Mouse (Mus musculus) spleen, adult 18-20 months (tissue): Measurements from ENCODE around the gene Gm10974.

Source experiments
- DNase-seq, 2 experiments: peaks; one replicate each; pipeline ENCODE4 v3.0.0; 2022; ENCODE audit warnings: mixed read lengths in 2 of 2

Gene Gm10974

DNA sequence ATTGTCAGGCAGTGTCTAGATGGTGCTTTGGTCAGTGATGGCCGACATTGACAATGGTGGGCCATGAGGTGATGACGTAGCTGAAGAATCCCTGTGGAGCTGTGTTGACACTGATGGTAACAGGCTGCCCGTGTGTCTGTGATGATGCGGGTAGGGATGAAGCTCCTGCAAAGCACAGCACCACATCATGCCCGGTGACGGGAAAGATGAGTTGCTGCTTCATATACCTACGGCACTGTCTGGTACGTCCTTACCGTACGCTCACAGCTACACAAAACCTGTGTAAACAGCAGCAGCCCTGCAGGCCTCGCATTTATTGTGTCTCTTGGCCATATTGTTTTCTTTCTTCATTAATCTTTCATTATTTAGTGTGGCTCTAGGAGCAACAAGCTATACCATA lies 1.2 kb upstream of the Gm10974 start:
- DNase-seq: no peak

- no peak for DNase-seq
Measured at GRCm38 (mm10) chr7:66365411-66365810, 294 bp upstream of the Gm10974 start.

DNA sequence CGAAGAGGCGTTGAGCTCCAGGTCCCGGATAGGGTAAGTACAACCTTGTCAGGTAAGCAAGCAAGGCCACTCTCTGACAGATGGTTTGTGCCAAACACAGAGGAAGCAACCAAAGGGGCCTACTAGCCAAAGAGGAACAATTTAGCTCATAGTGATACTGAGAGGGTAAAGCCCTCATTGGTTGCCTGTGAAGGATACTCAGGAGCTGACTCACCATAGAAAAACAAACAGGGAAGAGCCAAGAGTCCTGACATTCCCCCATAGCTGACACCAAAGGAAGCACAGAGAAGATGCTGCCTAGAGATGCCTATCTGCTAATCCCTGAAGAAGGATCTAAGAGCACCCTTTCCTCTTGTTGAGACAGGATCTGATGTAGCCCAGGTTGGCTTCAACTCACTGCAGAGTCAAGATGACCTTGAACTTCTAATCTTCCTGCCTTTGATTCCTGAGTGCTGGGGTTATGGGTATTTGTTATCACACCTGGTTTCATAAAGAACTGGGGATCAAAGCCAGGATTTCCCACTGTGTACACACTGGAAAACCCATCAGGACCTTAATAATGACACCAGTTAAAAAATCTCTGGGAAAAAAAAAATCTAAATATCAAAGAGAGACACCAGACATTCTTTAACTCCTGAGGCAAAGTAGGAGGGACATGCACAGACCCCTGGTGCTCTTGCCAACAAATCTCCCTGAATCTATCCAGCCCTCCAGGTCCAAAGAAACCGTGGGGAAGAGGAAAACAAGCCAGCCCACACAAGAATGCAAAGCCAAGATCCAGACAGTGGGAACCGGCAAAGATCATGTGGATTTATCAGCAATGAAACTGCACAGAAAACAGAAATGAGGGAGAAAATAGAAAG lies 3.6 kb downstream of the Gm10974 start:
- no peak for DNase-seq

- no peak for DNase-seq
Measured at GRCm38 (mm10) chr7:66369934-66370445, 4.3 kb downstream of the Gm10974 start.

DNA sequence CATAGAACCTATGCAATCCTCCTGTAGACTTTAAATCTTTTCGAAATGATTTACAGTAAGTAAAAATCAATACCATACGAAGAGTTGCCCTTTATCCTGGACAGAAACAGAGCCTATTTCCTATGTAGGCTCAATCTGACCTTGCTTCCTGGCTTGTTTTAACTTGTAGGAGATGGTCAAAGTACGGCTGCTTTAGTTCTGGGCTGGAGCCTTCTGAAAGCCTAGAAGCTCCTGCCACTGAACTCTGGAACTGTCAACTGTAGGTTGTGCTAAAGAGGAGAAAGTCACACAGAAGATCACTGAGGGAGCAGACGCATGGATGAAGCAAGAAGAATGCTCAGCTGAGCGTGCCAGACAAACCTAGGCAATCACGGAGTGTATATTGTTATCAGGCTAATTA lies 5.3 kb downstream of the Gm10974 start:
- DNase-seq: no peak

DNA sequence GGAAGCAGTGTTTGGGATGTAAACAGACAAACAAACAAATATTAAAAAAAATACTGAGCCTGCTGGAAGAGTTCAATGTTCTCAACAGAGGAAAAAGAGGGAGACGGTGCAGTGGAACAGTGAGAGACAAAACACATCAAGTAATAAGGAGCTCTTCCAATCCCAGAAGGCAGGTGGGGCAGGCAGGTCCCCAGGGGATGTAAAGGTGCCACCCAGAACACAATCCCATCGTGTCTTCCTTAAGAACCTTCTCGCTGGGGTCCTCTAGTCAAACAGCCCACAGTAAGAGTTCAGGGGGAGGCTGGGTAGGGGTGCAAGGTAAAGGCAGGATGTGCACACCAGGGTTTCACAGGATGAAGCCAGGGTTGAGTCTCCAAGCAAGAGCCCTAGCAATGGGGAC lies 7.7 kb downstream of the Gm10974 start:
- DNase-seq: no peak

DNA sequence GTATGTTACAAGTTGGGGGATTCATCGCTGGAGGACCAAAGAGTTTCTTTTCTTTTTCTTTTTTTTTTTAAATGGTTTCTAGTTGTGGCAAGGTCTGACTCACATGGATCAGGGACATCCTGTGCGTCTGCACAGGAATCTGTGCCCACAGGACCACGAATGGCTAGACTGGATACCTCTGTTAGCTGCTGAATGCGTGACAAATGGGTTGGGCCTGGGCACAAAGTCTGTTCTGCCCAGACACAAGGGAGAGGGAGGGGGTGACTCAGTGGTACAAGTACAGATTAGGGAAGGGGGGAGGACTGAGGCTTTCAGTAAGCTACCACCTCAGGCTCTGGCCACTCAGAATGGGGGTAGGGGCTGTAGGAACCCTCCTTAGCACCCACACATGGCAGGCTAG lies 10.0 kb downstream of the Gm10974 start:
- DNase-seq: no peak

DNA sequence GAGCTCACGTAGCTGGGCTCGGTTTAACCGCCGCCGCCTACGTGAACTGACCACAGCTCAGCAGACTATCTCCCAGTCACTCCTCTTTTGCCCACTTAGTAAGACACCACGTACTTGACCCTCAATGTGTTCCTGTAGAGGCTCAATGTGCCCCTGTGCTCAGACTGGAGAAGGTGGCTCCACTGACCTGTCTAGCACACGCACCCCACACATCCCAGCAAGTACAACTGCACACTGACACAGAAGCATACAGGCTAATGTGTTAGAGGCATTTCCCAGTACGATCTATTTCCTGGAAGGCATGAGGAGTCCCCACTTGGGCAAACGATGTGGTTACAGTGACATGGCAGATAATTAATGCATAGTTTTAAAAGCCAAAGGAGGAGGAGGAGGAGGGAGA lies 10.9 kb downstream of the Gm10974 start:
- no peak for DNase-seq

DNA sequence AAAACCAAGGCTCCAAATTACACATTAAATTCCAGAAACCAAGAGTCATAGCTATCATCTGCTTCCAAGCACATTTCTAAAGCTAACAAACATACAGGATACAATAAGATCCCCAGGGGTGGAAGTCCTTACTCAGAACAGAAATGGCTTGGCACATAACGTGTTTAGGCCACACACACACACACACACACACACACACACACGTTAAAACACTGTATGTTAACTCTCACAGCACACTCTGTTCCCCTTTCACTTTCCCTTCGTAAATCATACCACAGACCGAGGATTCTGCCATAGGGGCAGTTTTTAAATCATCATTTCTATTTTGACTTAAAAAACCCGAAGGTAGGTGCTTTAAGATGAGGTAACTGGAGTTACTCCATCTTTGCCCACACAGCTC lies 18.5 kb downstream of the Gm10974 start:
- peak in 1 of 2 experiments; percentile 25 for DNase-seq

DNA sequence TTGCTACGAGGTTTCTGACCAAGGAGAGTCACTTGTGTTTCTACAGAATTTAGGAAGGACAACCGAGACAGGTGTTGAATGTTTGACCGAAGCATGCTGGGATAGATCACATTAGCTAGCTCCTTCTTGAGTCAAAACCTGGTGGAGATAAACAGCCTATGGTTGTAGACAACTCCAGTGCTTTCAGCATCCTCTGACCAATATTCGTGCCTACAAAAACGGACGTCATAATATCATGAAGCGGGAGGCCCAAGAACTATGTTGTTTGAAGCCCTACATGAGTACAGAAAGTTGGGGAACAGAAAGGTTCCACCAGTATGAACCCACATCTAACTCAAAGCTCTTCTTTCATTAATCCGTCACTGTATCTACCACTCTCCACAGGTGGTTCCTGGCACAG lies 19.2 kb downstream of the Gm10974 start:
- no peak for DNase-seq

- no peak for DNase-seq
Measured at GRCm38 (mm10) chr7:66385826-66386225, 20.1 kb downstream of the Gm10974 start.

- no peak for DNase-seq
Measured at GRCm38 (mm10) chr7:66386411-66386810, 20.7 kb downstream of the Gm10974 start.

DNA sequence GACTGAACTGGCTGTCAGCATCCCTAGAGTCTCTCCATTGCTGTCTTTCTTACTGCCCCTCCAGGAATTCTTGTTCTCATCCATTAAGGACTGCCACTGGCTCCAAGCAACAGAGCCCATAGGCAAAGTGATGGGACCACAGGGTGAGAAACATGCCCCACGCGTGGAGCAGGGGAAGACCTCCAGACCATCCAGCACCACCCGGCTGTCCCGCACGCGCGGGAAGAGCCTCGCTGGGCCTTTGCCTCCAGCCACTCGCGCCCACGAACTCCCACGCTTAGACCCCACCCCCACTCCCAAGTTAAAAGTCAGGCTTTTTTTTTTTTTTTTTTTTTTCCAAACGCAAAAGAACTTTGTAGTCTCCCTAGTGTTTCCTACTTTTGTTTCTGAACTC lies 21.7 kb downstream of the Gm10974 start:
- DNase-seq: no peak

DNA sequence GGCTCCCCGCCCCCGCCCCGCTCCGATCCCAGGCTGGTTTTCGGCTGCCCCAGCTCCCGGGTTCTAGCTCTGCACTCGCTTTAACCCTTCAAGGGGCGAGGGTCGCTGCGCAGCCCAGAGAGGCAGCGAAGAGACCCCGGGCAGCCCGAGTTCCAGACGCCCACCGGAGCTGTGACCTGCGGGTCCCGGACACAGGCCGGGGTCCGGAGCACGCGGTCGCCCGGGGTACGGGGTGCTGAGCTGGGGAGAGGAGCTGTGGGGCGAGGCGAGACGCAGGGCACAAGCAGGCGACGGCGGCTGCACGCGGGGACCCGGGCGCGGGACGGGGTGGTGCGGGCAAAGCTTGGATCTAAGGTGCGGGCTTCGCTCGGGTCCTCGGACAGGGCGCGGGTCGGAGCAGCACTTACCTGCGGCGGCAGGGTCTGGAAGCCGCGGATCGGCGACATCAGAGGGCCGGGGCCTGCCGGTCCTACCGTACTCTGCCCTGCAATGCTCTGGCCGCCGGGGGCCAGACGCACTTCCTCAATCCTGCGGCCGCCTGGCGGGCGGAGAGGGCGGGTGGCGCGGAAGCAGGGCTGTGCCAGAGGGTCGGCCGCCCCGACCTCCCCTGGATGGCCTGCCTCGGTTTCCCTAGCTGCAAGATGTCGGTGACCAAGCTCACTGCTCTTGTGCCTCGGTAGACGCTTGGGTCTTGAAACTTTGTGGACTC lies 22.3 kb downstream of the Gm10974 start, which contains the start of gene Lrrk1:
TSS of gene Lrrk1 (minus strand) at position 538 of the 709 bp plus-strand sequence.
- DNase-seq: peak; percentile 60 to 73

DNA sequence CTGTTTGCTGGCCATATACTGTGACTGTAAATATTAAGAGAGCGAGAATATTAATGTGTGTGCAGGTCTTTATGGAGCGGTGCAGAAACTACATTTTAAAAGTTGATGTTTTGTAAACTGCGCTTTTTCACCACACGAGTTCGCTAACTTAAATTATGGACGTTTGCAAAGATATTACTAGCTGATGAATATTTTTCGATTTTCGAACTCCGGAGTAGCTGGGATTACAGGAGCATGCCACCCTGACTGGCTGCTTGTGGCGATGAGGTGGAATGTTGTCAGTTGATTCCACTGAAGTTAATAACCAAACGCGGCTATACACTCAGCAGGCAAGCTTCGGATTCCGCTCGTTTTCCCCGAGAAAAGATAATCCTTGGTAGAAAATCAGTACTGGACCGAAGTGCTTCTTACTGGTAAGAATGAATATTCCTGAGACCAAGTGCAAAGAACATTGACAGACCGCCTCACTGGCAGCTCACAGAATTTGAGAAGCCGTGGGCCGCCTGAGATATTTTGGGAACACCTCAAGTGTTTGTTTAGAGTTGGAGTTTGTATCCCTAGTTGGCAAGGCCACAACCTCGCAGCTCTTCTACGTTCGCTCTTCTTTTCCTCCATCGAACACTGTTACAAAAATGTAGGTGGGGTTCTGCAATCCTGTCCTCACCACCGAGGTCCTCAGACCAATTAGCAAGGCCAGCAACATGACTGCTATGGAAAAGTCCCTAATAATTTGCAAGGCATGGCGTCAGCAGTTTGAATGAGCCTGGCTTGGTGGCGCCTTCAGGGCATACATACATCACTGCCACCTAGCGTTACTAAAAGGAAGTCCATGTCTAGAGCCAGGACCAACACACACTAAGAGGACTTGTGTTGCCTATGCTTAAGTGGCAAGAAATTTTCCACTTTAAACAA lies 23.2 kb downstream of the Gm10974 start:
- peak in 1 of 2 experiments; percentile 46 for DNase-seq

DNA sequence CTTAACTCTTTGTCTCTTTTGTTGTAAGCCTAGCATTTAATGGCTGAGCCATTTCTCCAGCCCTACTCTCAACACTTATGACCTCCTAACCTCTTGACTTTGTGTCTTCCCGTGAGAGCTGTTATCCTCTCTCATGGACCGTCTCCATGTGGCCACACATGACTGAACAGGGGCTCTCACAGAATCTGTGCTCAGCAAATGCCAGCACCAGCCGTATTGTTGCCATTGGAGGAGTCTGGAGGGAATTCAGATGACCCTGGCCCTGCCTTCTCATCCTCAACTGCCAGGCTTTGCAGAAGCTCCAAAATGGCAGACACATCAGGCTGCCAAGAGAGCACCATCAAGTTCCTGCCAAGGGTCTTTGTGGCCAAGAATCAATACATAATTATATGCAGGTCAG lies 31.6 kb downstream of the Gm10974 start:
- no peak for DNase-seq

DNA sequence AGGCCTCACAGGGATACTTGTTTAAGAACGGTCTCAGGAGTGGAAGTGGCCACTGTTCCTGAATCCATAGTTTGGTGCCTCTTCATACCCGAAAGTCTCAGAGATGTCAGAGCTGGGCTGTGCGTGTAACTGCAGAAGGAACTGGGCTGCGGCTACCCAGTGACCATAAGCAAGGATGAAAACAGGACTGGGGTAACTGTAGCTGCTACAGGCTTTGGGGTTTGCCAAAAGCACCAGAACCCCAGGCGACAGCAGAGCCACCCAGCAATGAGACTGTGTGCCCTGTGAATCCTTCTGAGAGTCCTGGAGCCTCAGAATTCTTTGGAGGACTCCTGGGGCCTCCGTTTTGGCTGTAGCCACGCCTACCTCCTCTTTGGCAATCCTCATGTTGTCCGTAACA lies 35.9 kb downstream of the Gm10974 start:
- DNase-seq: no peak

- DNase-seq: no peak
Measured at GRCm38 (mm10) chr7:66402876-66403275, 37.2 kb downstream of the Gm10974 start.

GRCm38 (mm10) chr7:66404141-66404540 lies 38.4 kb downstream of the Gm10974 start:
- no peak for DNase-seq

- no peak for DNase-seq
Measured at GRCm38 (mm10) chr7:66404802-66405201, 39.1 kb downstream of the Gm10974 start.

DNA sequence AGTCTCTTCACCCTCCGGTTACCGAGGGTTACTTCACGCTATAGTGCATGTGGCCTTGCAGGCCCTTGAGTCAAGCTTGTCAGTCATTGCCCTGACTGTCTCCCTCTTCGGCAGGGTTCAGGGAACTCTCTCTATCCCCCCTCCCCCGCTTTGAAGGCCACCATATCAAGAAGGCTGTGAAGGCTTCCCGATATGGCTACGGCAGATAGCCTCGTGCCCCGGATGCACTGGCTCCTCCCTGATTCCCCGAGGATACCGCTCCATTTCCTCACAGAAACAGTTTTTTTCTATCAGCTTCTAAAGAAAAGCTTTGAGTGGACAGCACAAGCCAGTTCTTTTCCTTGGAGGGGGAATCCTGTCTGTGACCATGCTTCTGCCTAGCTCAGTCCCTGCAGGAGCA lies 39.8 kb downstream of the Gm10974 start:
- DNase-seq: no peak

DNA sequence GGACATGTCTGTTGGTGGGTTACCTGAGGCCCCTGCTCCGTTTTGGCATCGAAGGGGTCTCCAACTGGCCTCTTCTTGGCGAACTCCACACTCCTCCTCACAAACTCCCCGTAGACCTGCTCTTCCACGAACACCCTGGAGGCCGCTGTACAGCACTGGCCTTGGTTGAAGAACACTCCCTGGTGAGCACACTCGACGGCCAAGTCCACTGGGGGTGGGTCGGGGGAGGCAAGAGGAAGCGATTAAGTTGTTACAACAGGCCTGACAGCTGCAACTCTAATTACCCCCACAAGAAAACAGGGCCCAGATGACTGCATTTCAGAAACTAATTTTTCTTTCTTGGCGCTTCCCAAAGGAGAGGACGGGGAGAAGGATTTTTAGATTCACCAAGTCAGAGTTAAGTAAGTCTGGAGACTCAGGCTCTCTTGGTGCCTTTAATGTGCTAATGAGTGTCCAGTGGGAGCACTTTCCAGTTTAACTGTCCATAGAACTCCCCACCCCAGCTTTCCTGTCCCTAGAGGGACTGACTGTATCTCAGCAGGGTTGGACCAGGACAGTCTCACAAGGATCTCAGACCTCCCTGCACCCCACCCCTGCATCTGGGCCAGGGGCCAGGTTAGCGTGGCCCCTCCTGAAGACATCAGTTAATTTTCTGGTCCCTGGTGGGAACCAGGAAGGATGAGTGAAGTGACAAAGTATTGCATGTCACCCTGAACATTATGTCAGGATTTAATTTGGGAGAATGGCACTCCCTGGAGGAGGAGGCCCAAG lies 40.4 kb downstream of the Gm10974 start:
- DNase-seq: no peak
